Mouse (Mus musculus) neural tube, embryonic 10.5 days (tissue): Measurements from ENCODE around the gene Cab39l.
A peak's percentile ranks its signal among the peaks of the same experiment; 100 is the strongest.
"Not testable (repeated sequence)": the region's sequence is repeated elsewhere in the genome, so short reads cannot be mapped to it uniquely, and the experiment has no call there.

ENCODE experiments used
- DNase-seq: peaks from one replicate; pipeline ENCODE4 v3.0.0-alpha.2; 2017; ENCODE audit warnings: low spot score; ENCODE audit errors: extremely low spot score

The Cab39l gene

GRCm38 (mm10) chr14:59440558-59441471, at the start of gene Cab39l, which contains the start of gene Setdb2:
Gene Cab39l, plus strand, starts transcription at chr14:59440972.
Gene Setdb2, minus strand, starts transcription at chr14:59440884.
- peak; percentile 91 for DNase-seq

- DNase-seq: no peak
Observed at GRCm38 (mm10) chr14:59395281-59395680, 45.5 kb upstream of the Cab39l start, which contains the start of gene Phf11c. Gene Phf11c, minus strand, starts transcription at chr14:59395381.

DNA sequence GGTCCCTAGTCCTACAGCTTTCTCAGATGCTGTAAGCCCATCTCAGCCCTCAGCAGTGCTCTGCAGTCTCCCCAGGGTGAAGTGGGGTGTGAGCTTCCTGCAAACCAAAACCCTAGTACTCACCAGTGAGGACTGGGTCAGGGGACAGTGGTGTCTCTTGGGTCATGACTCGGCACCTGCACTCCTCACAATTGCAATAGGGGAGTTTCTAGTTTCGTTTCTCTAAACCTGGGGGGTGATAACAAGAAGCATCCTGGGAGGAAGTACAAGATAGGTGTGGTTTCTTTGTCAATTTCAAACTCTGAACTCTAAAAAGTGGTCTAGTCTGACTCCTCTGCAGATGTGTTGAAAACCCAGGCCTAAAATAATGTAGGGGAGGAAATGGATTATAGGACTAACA, 43.8 kb upstream of the Cab39l start:
- DNase-seq: no peak

DNA sequence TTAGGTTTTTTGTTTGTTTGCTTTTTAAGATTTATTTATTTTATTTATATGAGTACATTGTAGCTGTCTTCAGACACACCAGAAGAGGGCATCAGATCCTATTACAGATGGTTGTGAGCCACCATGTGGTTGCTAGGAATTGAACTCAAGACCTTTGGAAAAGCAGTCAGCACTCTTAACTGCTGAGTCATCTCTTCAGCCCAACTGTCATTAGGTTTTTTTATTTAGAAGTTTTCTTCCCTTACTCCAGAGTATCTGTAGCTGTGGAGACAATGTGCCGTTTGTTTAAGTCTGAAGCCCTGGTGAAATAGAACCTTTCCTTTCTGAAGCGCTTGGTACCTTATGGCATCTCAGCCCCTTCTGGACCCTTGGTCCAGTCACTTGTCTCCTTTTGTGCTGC, 25.8 kb upstream of the Cab39l start:
- not testable (repeated sequence) for DNase-seq

GRCm38 (mm10) chr14:59418171-59418570, 22.6 kb upstream of the Cab39l start:
- no peak for DNase-seq

DNA sequence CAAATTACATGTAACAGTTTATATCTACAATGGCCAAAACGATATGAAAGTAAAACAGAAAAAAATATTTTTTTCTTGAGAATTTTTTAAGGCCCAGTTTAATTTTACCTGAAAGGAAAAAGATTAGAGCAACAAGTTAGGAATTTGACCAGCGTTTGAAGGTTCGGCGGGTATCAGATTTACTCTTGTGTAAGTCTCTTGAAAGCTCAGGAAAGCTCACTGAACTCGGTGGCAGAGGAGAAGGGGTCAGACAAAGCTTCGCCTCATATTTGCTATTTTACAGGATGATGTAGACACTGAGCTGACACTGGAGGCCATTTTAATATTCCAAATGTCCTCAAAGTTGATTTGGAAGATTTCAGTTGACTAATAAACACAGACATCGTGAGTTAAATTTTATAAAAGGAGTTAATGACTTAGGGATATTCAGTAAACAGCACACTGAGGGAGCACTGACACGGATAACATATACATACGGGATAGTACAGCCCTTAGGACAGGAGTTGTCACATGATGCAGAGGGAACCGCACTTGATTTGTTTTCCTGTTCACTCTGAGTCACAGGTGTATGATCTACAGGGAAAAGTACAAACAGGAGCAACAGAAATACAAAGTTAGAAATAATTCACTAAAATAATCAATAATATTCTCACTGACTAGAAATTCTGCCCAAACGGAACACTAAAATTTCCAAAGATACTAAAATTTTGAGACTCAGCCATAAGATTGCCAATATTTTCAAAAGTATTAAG, 17.7 kb upstream of the Cab39l start:
- DNase-seq: no peak

DNA sequence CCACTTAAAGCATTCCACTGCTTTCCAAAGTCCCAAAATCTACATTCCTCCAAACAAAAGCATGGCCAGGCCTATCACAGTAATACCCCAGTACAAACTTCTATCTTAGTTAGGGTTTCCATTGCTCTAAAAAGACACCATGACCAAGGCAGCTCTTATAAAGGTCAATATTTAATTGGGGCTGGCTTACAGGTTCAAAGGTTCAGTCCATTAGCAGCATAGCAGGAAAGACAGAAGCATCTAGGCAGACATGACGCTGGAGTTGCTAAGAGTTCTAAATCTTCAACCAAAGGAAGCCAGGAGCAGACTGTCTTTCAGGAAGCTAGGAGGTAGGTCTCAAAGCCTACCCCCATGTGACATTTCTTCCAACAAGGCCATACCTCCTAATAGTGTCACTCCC, 10.2 kb upstream of the Cab39l start:
- no peak for DNase-seq

GRCm38 (mm10) chr14:59433902-59434301, 6.9 kb upstream of the Cab39l start:
- no peak for DNase-seq

DNA sequence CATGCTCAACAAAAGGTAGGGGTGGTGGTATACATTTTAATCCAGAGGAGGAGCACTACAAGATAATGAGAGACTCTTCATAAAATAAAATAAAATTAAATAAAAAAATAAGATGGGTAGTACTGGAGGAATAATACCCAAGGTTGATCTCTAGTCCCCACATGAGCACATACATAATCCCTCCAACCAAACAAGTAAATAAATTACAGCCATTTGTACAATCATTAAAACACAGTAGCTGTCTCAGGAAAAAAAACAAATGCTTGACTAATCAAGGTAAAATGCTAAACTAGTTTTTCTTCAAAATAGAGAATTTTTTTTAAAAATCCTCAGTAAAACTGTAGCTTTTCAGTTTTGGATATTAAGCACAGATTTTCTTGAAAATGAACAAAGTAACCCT, 5.6 kb upstream of the Cab39l start:
- no peak for DNase-seq

GRCm38 (mm10) chr14:59437398-59437797, 3.4 kb upstream of the Cab39l start:
- DNase-seq: no peak

DNA sequence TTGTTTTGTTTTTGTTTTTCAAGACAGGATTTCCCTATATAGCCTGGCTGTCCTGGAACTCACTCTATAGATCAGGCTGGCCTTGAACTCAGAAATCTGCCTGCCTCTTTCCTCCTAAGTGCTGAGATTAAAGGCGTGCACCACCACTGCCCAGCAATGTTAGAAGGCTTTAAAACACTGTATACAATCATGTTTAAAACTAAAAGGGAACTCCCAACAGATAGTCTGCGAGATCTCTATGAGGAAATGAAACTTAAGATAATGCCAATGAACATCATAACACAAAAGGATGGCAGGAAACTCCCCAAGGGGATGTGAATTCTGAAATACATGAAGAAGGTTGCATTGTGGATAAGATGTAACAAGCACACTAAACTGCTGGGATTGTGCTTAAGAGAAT, 2.3 kb upstream of the Cab39l start:
- DNase-seq: no peak

- no peak for DNase-seq
Observed at GRCm38 (mm10) chr14:59440039-59440438, 733 bp upstream of the Cab39l start.

DNA sequence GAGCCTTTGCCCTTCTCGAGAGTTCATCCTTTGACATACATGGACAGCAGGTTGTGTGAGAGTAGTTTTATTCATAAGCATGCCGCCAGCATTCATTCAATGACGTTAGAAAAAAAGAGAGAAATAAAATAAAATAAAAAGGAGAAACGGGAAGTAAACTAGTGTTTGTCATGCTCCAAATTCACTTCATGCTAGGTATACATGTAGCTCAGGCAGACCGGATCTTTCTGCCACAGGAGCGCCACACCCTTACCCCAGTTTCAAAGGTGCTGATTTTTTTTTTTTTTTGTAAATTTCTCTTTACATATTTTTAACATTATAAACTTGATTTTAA, 667 bp downstream of the Cab39l start:
- no peak for DNase-seq

- no peak for DNase-seq
Observed at GRCm38 (mm10) chr14:59445421-59445820, 4.6 kb downstream of the Cab39l start.

DNA sequence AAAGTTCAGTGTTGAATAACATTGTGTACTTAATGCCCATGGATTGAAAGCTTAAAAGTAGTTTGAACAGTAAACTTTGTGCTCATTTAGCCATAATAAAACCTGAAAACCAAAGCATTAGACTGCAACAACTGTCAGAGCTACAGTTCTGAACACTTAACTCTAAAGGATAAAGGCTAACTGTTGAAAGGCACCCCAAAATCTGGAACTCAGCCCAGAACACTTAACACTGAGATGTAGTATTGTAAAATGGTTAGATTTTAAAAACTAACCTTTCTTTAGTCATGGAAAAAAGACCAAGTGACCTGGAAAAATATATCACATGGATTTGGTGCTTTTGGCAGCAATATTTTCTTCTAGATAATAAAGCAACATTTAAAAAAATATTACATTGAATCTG, 7.2 kb downstream of the Cab39l start:
- no peak for DNase-seq

- DNase-seq: no peak
Observed at GRCm38 (mm10) chr14:59466503-59466902, 25.7 kb downstream of the Cab39l start.

GRCm38 (mm10) chr14:59467798-59468197, 27.0 kb downstream of the Cab39l start:
- DNase-seq: no peak

DNA sequence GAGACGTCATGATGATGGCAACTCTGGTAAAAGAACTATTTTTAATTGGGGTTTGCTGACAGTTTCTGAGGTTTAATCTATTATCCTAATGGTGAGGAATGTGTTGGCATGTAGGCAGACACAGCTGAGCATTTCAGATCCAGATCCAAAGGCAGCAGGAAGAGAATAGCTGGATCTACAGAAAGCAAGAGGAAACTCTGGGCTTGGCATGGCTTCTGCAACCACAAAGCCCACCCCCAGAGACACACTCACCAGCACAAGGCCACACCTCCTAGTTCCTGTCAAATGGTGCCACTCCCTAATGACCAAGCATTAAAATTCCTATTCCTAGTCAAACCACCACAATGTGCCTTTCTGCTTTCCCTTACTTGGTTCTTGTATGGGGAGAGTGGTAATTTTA, 30.0 kb downstream of the Cab39l start:
- no peak for DNase-seq

DNA sequence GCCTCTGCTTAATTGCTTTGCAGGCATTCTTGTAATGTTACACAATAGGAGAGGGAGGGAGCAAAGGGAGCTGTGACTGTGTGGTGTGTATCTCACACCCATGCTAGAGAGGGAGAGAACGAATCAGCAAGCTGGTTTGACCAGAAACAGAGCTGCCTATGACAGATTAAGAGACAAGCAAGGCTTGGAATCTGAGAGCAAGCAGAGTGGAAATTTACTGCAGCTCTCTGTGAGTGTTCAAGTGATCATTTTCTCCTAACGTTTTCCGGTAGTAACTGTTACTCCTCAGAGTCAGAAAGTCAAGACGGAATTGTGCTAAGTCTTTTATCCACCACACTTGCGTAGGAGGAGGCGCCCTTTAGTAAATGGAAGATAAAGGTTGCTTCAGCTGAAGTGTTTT, 37.9 kb downstream of the Cab39l start:
- no peak for DNase-seq

GRCm38 (mm10) chr14:59485247-59485810, 44.6 kb downstream of the Cab39l start:
- no peak for DNase-seq

GRCm38 (mm10) chr14:59492376-59492775, 51.6 kb downstream of the Cab39l start:
- DNase-seq: no peak

DNA sequence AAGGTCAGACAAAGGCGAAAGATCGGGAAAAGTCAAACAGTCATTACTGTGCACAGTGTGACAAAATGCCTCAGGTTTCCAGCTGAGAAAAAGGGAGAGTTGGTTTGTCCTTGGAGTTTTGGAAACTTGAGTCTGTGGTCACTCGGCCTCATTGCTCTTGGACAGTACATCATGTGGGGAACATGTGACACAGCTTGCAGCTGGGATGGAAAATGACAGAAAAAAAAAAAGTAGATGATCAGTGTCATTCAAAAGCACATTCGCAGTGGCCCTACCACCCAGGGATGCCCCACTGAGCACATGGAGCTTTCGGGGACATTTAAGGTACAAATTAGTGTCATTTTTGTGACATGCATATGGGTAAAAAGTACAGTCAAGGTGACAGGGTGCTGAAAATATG, 57.2 kb downstream of the Cab39l start:
- DNase-seq: no peak
